Mouse (Mus musculus) retina, embryonic 14.5 days (tissue): ENCODE measurements around the gene Hsd17b11.
A peak's percentile ranks its signal among the peaks of the same experiment; 100 is the strongest.
"Not testable (repeated sequence)": the region's sequence is repeated elsewhere in the genome, so short reads cannot be mapped to it uniquely, and the experiment has no call there.

Source experiments
- DNase-seq: peaks from one replicate; pipeline ENCODE4 v3.0.0-alpha.2; 2015; ENCODE audit warnings: low spot score

Hsd17b11 gene

GRCm38 (mm10) chr5:104035824-104036223 is 14.1 kb upstream of the Hsd17b11 start:
- DNase-seq: no peak

GRCm38 (mm10) chr5:104035066-104035465 is 13.3 kb upstream of the Hsd17b11 start:
- DNase-seq: peak; percentile 57

DNA sequence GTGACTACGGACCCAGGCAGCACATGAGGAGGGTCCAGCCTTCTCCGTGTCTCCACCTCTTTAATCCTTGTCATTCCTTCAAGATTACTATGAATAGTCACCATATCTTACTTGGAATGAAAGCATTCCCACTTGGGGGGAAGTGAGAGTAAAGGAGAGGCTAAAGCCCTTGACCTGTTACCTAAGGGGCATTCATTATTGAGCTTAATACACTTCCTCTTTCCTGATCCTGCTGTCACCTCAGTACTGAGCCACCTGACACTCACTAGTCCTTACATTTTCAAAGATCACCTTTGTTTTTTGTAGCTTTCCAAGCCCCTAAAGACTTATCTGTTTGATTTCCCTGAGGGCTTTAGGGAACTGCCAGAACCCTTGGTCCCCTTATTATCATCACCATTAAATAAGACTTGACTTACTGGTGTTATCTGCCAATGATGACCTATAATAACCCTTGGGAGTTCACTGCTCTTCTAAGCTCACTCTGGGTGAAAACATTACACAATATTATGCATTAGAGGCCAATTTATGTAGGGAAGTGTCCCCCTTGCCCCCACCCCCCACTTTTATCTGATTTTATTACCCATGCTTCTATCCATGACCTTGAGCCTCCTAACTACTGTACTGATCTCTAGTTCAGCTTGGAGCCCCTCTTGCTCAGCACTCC is 10.8 kb upstream of the Hsd17b11 start:
- DNase-seq: no peak

DNA sequence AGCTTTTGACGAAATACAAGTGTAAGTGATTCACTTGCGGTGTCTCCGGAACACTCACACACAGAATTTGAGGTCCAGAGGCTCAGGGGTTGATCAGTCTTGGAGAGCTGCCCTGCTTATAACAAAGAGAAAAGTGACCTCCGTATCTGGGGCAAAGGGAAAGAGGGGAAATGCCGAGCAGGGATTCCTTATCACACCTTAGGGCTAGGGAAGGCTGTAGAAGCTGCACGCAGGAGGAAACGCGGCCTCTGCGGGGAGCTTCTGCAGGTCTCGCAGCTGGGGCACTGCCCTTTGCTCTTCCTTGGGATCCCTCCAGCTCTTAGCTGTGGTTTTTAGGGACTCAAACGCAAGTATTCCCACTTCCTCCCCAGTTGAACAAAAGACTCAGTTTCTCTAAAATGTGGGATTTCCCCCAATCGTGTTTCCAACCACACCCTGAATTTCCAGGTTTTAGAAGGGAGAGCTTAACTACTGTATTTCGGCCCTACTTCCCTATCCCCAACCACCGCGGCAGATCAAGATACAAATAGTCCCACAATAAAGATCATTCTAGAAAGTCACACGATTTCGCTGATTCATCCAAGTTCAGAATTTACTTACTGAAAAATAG is 3.6 kb upstream of the Hsd17b11 start:
- no peak for DNase-seq

DNA sequence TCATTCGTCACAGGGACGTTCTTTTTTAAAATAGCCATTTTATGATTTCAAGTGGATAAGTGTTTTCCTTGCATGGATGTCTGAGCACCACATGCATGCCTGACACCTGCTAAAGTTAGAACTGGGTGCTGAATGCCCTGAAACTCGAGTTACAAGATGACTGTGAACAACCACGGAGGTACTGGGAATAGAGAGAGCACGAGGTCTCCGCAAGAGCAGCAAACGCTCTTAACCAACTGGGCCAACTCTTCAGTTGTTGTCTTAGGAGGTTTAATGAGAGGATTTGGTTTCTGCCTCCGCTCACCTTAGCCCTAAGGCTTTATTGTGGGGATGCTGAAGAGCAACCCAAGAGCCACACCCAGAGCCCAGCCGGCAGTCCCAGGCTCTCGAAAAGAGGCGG is 3.0 kb upstream of the Hsd17b11 start:
- DNase-seq: no peak

GRCm38 (mm10) chr5:104024193-104024592 is 2.5 kb upstream of the Hsd17b11 start:
- not testable (repeated sequence) for DNase-seq

DNA sequence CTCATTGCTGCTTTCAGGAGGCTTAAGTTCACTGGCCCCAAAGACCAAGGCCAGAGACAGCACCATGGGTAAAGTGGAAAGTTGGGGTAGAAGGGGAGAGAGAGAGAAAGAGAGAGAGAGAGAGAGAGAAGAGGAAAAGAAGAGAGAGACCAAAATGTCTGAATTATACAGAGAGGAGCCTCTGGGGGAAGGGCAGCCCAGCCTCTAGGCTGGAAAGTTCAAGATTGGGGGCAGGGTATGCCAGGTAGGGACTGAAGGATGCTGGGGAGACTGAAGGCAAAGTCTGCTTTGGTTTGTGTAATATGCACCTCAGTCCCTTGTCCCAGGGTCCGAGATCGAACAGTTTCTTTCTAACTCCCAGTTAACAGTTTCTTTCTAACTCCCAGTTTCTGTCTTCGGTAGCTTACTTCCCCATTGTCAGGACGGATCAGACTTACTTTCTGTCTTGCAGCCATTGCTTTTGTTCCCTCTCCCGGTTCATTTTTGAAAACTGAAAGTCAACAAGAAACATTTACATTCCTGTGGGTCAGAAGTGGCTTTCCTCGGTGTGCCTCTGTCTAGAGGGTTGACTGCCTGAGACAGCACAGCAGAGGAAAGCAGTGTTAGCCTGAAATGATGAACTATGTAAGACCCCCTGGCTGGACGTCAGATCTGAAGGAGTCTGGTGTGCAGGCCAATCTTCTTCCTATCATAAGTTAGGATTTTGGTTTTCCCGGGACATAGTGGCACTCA is 1.7 kb upstream of the Hsd17b11 start:
- no peak for DNase-seq

- no peak for DNase-seq
Measured at GRCm38 (mm10) chr5:104022558-104022957, 839 bp upstream of the Hsd17b11 start.

GRCm38 (mm10) chr5:104011419-104011818 is 10.3 kb downstream of the Hsd17b11 start:
- no peak for DNase-seq

DNA sequence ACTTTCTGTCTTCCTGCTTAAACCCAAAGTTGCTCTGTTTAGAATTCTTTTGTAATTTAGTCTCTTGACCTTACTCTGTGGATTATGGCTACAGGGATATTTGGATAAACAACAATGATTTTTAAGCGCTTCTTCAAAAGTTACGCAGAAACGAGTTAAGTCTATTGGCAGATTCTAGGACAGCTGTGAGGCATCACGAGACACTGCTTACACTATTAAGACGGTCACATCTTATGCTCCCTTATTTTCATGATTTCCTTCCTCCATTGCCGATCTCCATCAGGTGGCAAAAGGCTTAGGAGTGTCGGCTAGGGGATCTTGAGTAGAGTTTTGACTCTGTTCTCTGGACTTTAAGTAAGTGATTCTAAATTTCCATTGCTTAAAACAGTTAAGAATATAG is 11.5 kb downstream of the Hsd17b11 start:
- no peak for DNase-seq

- DNase-seq: no peak
Measured at GRCm38 (mm10) chr5:104009421-104009820, 12.3 kb downstream of the Hsd17b11 start.

GRCm38 (mm10) chr5:104007801-104008200 is 13.9 kb downstream of the Hsd17b11 start:
- DNase-seq: no peak

DNA sequence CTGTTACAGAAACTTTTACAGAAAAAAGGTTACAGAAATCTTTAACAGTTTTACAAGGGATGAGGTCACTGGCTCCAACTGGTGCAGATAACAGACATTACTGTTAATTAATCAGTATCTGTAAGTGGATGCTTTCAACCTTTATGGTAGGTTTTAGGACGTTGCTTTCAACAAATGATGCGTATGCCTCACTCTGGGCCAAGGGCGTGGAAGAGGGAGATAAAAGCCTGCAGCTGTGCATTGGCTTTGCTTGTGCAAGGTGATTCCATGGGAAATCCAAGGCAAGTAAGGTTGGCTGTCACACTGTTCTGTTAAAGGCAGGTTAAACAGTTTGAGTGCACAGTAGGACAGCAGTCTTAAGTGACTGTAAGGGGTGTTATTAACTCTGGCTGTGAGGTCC is 14.9 kb downstream of the Hsd17b11 start:
- DNase-seq: no peak

- DNase-seq: no peak
Measured at GRCm38 (mm10) chr5:104003955-104004354, 17.8 kb downstream of the Hsd17b11 start.

DNA sequence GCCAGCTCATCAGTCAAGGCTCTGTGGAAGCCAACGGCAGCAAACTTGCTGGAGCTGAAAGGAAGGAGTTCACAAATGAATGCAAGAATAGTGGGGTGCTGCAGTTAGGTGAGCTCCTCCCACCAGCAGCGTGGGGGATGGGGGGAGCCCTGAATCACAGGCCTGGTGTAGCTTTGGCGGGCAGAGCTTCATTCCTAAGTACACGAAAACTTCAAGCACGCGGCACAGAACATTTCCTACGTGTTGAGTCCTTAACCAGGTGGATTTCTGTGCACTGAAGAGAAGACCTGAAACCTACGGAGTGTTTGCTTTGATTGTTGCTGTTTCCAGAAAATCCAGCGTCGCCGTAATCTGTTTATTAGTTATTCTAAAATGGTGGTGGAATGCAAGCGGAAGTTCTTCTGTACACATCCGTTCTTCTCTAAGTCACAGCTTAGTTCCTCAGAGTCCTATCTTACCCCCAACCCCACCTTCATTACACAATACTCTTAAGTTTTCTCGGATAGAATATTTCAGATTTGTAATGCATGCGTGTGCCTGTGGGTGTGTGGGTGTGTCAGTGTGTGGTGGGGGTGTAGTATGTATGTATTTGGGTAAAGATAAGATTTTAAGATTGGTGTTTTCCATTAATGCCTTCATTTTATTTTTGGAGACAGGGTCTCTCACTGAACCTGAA is 18.3 kb downstream of the Hsd17b11 start:
- DNase-seq: no peak

DNA sequence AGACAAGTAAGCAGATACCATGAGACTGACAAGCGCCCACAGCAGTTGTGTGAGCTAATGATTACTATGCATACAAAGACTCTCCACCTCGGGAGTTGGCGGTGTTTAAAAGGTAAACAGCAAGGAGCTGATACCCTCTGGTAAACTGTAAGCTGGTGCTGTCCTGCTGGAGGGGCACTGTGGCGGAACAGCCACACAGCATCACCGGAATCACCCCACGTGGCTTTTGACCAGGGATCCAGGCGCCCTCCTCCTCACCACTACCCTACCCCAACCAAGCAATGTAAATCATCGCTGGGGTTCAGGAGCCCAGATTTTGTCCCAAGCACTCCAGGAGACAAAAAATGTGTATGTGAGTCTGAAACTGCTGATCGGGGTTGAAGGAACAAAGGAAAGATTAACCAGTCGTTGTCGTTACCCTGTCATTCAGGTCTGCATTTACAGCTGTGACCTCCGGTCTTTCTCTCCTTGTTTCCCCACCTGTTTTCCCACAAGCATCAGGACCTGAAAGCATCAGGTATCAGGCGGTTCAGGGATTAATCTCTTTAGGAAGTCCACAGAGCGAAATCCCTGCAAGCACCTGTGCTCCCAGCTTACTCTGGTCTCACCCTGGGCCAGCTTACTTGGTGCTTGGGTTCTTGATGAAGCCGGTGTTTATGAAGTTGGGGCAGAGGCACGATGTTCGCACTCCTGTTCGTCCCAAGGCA is 19.0 kb downstream of the Hsd17b11 start:
- no peak for DNase-seq

DNA sequence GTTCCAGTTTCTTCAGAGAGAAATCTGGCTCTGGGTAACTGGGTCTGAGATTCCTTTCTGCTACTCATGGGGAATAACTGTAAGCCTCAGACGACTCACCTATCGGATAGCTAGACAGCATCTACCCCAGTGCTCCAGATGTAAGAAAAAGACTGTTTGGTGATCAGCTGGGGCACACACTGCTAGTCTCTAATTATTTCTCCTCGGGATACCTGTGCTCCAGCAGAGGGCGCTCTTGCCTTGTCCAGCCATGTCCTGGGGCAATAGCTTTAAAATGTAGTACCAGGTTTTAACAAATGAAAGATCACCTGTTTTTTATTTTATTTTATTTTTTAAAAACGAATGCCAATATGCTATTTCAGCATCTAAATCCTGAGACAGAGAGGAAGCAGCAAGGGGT is 22.0 kb downstream of the Hsd17b11 start:
- peak; percentile 84 for DNase-seq

GRCm38 (mm10) chr5:103998739-103999138 is 23.0 kb downstream of the Hsd17b11 start:
- DNase-seq: no peak

GRCm38 (mm10) chr5:103995181-103995580 is 26.5 kb downstream of the Hsd17b11 start:
- DNase-seq: peak; percentile 61

GRCm38 (mm10) chr5:103994669-103995068 is 27.1 kb downstream of the Hsd17b11 start:
- no peak for DNase-seq

DNA sequence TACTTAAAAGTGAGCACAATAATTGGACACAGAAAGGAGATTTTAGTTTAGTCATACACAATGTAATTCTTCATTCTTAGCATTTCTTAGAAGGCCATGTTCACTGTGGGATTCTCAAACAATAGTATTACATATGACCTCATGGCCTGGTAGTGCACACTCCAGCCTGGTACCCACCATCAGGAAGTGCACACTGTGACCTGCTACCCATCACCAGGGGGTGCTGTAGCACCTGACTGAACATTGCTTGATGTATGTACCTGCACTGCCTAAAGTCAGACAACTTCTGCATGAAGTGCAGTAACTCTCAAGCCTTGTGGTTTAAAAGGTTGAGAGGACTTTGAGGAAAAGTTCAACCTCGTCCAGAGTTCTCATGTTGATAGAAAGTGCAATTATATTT is 28.1 kb downstream of the Hsd17b11 start:
- DNase-seq: no peak

DNA sequence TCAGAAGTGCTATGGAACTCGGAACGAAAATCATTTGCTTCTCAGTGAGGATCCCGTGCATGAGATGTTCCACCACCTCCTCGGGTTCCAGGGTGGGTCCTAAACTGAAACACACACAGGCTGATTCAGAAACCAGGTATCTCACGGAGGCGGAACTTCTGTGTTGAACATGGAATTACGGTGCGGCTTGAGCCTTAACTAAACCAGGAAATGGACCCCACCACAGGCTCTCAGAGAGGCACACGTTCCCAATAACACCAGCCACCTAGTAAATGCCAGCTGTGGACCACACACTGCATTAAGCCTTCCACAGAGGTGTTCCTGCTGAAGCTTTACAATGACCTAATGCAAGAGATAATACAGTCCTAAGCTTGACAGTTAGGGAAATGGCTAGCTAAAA is 28.9 kb downstream of the Hsd17b11 start:
- DNase-seq: no peak
